Mouse (Mus musculus): ENCODE measurements at regions not wholly inside any gene's neighbourhood (a gene's known extent, or its start where the extent isn't known, plus 50 kb on each side); places are given as distances from the start of the nearest gene placed in this dataset.

GRCm38 (mm10) chr12:94468027-94468426 lies 1224.0 kb upstream of the Flrt2 start:
- Histone ChIP-seq H3K27ac (ENCODE audit: insufficient read depth, low read depth) (no peak overlapping the region), H3K4me2 (ENCODE audit: insufficient read depth, low read depth, poor library complexity, severe bottlenecking) (no peak overlapping the region), H3K36me3 (replicated peaks in 1 of 2; ENCODE audit: control insufficient read depth in 1 of 2, insufficient read depth in 1 of 2, low read length in 1 of 2) (no peaks in the 10 kb centered on the region), H3K79me2 (replicated peaks; ENCODE audit: control insufficient read depth, extremely low read depth, insufficient read depth, poor library complexity, severe bottlenecking) (no peaks in the 10 kb centered on the region), H3K9me3 (replicated peaks; ENCODE audit: low read length) (peaks cover 18% of the 10 kb centered on the region), H3K4me1 (ENCODE audit: control insufficient read depth in 1 of 2, insufficient read depth in 2 of 2) (no peaks in the 10 kb centered on the region), H3K27me3 (replicated peaks) (no peaks in the 10 kb centered on the region), H3K9ac (ENCODE audit: insufficient read depth, low read depth) (no peak overlapping the region), H3K4me3 (replicated peaks in 1 of 3; ENCODE audit: low read depth in 2 of 3, low read length in 2 of 3, poor library complexity in 1 of 3) (no peak overlapping the region)
- no peak for DNase-seq (ENCODE audit: extremely low read depth)
- no peak for TF ChIP-seq CHD1 (IDR thresholded peaks at IDR 0.05; ENCODE audit: low read depth, low read length)
- no peak for TF ChIP-seq GABPA (IDR thresholded peaks at IDR 0.05; ENCODE audit: insufficient replicate concordance, low read depth, low read length)
- no peak for TF ChIP-seq POLR2A (IDR thresholded peaks at IDR 0.05; ENCODE audit: low read depth, low read length)
- TF ChIP-seq TCF12 (IDR thresholded peaks at IDR 0.05; ENCODE audit: low read depth, low read length): no peak
- TF ChIP-seq PAX5 (IDR thresholded peaks at IDR 0.05; ENCODE audit: low read length): no peak
- TF ChIP-seq MXI1 (IDR thresholded peaks at IDR 0.05; ENCODE audit: low read depth, low read length): no peak
- TF ChIP-seq NELFE (IDR thresholded peaks at IDR 0.05; ENCODE audit: low read depth, low read length): no peak
- no peak for TF ChIP-seq SMC3 (IDR thresholded peaks at IDR 0.05; ENCODE audit: low read depth, low read length)
- TF ChIP-seq MAX (IDR thresholded peaks at IDR 0.05; ENCODE audit: low read length): no peak
- no peak for TF ChIP-seq RAD21 (IDR thresholded peaks at IDR 0.05; ENCODE audit: low read depth, low read length)
- no peak for TF ChIP-seq JUN (IDR thresholded peaks at IDR 0.05; ENCODE audit: insufficient read depth, low read depth, low read length)
- TF ChIP-seq IRF4 (IDR thresholded peaks at IDR 0.05; ENCODE audit: low read depth, low read length): no peak
- TF ChIP-seq RCOR1 (conservative IDR thresholded peaks at IDR 0.05; ENCODE audit: low read depth, low read length): no peak
- TF ChIP-seq ZMIZ1 (IDR thresholded peaks at IDR 0.05; ENCODE audit: low read depth, low read length): no peak
- TF ChIP-seq CTCF (conservative IDR thresholded peaks at IDR 0.05 in 1 of 2, IDR thresholded peaks at IDR 0.05 in 1 of 2; ENCODE audit: low read depth in 2 of 2, low read length in 2 of 2): no peak
- TF ChIP-seq ELF1 (IDR thresholded peaks at IDR 0.05; ENCODE audit: low read depth, low read length): no peak
- in situ Hi-C loops (cut with MboI; ENCODE audit: low pct_ligation_motif_present, low pct_unique_long_range_greater_than_20kb, low sequenced_read_pairs): no loop called here
- dilution Hi-C loops (cut with MboI; ENCODE audit: extremely low pct_ligation_motif_present, extremely low pct_unique_long_range_greater_than_20kb, low sequenced_read_pairs): no loop called here

GRCm38 (mm10) chr12:94468609-94469008 lies 1223.4 kb upstream of the Flrt2 start:
- Histone ChIP-seq H3K9me3 (replicated peaks; ENCODE audit: low read length) (peaks cover 16% of the 10 kb centered on the region), H3K27ac (ENCODE audit: insufficient read depth, low read depth) (no peak overlapping the region), H3K36me3 (replicated peaks in 1 of 2; ENCODE audit: control insufficient read depth in 1 of 2, insufficient read depth in 1 of 2, low read length in 1 of 2) (no peaks in the 10 kb centered on the region), H3K4me1 (ENCODE audit: control insufficient read depth in 1 of 2, insufficient read depth in 2 of 2) (no peaks in the 10 kb centered on the region), H3K27me3 (replicated peaks) (no peaks in the 10 kb centered on the region), H3K4me3 (replicated peaks in 1 of 3; ENCODE audit: low read depth in 2 of 3, low read length in 2 of 3, poor library complexity in 1 of 3) (no peak overlapping the region), H3K79me2 (replicated peaks; ENCODE audit: control insufficient read depth, extremely low read depth, insufficient read depth, poor library complexity, severe bottlenecking) (no peaks in the 10 kb centered on the region), H3K4me2 (ENCODE audit: insufficient read depth, low read depth, poor library complexity, severe bottlenecking) (no peak overlapping the region), H3K9ac (ENCODE audit: insufficient read depth, low read depth) (no peak overlapping the region)
- dilution Hi-C loops (cut with MboI; ENCODE audit: extremely low pct_ligation_motif_present, extremely low pct_unique_long_range_greater_than_20kb, low sequenced_read_pairs): no loop called here
- TF ChIP-seq USF1 (IDR thresholded peaks at IDR 0.05; ENCODE audit: low read depth, low read length): no peak
- no peak for TF ChIP-seq BHLHE40 (IDR thresholded peaks at IDR 0.05; ENCODE audit: low read depth, low read length)
- no peak for TF ChIP-seq POLR2A (IDR thresholded peaks at IDR 0.05; ENCODE audit: low read depth, low read length)
- no peak for TF ChIP-seq KAT2A (IDR thresholded peaks at IDR 0.05; ENCODE audit: insufficient replicate concordance, low read length)
- TF ChIP-seq ZMIZ1 (IDR thresholded peaks at IDR 0.05; ENCODE audit: low read depth, low read length): no peak
- TF ChIP-seq POLR2AphosphoS2 (IDR thresholded peaks at IDR 0.05; ENCODE audit: low read depth, low read length): no peak
- no peak for TF ChIP-seq ZC3H11A (IDR thresholded peaks at IDR 0.05; ENCODE audit: low read depth, low read length)
- no peak for DNase-seq (ENCODE audit: extremely low read depth)
- in situ Hi-C loops (cut with MboI; ENCODE audit: low pct_ligation_motif_present, low pct_unique_long_range_greater_than_20kb, low sequenced_read_pairs): no loop called here
